Mouse (Mus musculus): ENCODE measurements around the gene Csnk1g1. TPM values are rescaled to one million over a fixed set of nuclear protein-coding genes. Genes with fewer than 3 reads are reported as not detected.

Csnk1g1 gene
- 22.3 and 26.6 TPM in 2 replicates for polyA plus RNA-seq (2015; fragmentation: Nextera tagmentation; extraction: Ambion mirVana)

GRCm38 (mm10) chr9:65908394-65909300 is at the start of gene Csnk1g1, which contains the start of gene Trip4:
Gene Csnk1g1 (plus strand): TSS chr9:65908924.
Gene Trip4 (minus strand): TSS chr9:65908794.
- peak within 1 kb of the TSS; percentile 90 for H3K27ac ChIP-seq (replicated peaks)
- peak within 1 kb of the TSS; percentile 89 for H3K4me2 ChIP-seq
- WGBS, result under 1% methylated on average over 38 of the region's 38 CpGs
- peak within 1 kb of the TSS; percentile 84 for H3K4me3 ChIP-seq
- H3K36me3 ChIP-seq, result 0 out of 2 replicates have a peak, but pooled peaks cover 4% of the 10 kb centered on the region
- H3K9me3 ChIP-seq, result no peaks in the 10 kb centered on the region
- peaks cover 19% of the 10 kb centered on the region for H3K4me1 ChIP-seq (replicated peaks)
- peak; percentile 99 for ATAC-seq (ENCODE audit: low read depth)
- no peaks in the 10 kb centered on the region for H3K27me3 ChIP-seq
- peak within 1 kb of the TSS; percentile 87 for H3K9ac ChIP-seq

- H3K36me3 ChIP-seq, result peaks cover 65% of the 10 kb centered on the region
- H3K9me3 ChIP-seq, result no peaks in the 10 kb centered on the region
- ATAC-seq (ENCODE audit: low read depth), result no peak
- no peak overlapping the region for H3K27ac ChIP-seq (replicated peaks)
- H3K4me1 ChIP-seq (replicated peaks), result no peaks in the 10 kb centered on the region
- no peak overlapping the region for H3K4me3 ChIP-seq
- 69% methylated on average over 1 of the region's 1 CpGs for WGBS
- no peak overlapping the region for H3K4me2 ChIP-seq
- H3K9ac ChIP-seq, result no peak overlapping the region
- no peaks in the 10 kb centered on the region for H3K27me3 ChIP-seq
These were observed 49.1 kb upstream of the Csnk1g1 start for GRCm38 (mm10) chr9:65859656-65860055.

- peak overlapping the region; percentile 73 for H3K27ac ChIP-seq (replicated peaks)
- no peaks in the 10 kb centered on the region for H3K27me3 ChIP-seq
- peak overlapping the region; percentile 66 for H3K4me2 ChIP-seq
- H3K4me1 ChIP-seq (replicated peaks), result peaks cover 14% of the 10 kb centered on the region
- H3K9ac ChIP-seq, result peak overlapping the region; percentile 78
- H3K9me3 ChIP-seq, result no peaks in the 10 kb centered on the region
- H3K36me3 ChIP-seq, result peaks cover 9% of the 10 kb centered on the region; the same call in 1 of the 2 replicates
- ATAC-seq (ENCODE audit: low read depth), result peak; percentile 96
- under 1% methylated on average over 37 of the region's 37 CpGs for WGBS
- peak overlapping the region; percentile 66 for H3K4me3 ChIP-seq
These were observed 24.0 kb upstream of the Csnk1g1 start for GRCm38 (mm10) chr9:65884564-65885315.

- Histone ChIP-seq H3K27ac (replicated peaks) (no peak within 1 kb of the TSS), H3K9me3 (no peaks in the 10 kb centered on the region), H3K4me2 (peak within 1 kb of the TSS; percentile 83), H3K4me3 (peak within 1 kb of the TSS; percentile 47), H3K36me3 (peaks cover 12% of the 10 kb centered on the region), H3K4me1 (replicated peaks) (peaks cover 25% of the 10 kb centered on the region), H3K9ac (peak within 1 kb of the TSS; percentile 60), H3K27me3 (no peaks in the 10 kb centered on the region)
- ATAC-seq (ENCODE audit: low read depth), result peak; percentile 91
- 0% methylated on average over 21 of the region's 21 CpGs for WGBS
These were observed 18.5 kb upstream of the Csnk1g1 start, which contains the start of gene Pclaf for GRCm38 (mm10) chr9:65890143-65890628. Gene Pclaf (plus strand): TSS chr9:65890237.

- no peak for ATAC-seq (ENCODE audit: low read depth)
These were observed 17.6 kb upstream of the Csnk1g1 start for GRCm38 (mm10) chr9:65891126-65891525.

GRCm38 (mm10) chr9:65896977-65897376 is 11.7 kb upstream of the Csnk1g1 start:
- no peaks in the 10 kb centered on the region for H3K27me3 ChIP-seq

More at GRCm38 (mm10) chr9:65891126-65891525, 17.6 kb upstream of the Csnk1g1 start:
- Histone ChIP-seq H3K4me1 (replicated peaks) (peaks cover 19% of the 10 kb centered on the region), H3K27ac (replicated peaks) (no peak overlapping the region), H3K27me3 (no peaks in the 10 kb centered on the region), H3K9me3 (no peaks in the 10 kb centered on the region), H3K4me2 (peak overlapping the region; percentile 83), H3K9ac (peak overlapping the region; percentile 60; the same call in 1 of the 2 replicates), H3K36me3 (peaks cover 15% of the 10 kb centered on the region), H3K4me3 (peak overlapping the region; percentile 47)
- WGBS, result under 1% methylated on average over 5 of the region's 5 CpGs

GRCm38 (mm10) chr9:65902879-65903278 is 5.8 kb upstream of the Csnk1g1 start:
- H3K4me2 ChIP-seq, result no peak overlapping the region
- peaks cover 6% of the 10 kb centered on the region for H3K4me1 ChIP-seq (replicated peaks)
- 0 out of 2 replicates have a peak, but pooled peaks cover 4% of the 10 kb centered on the region for H3K36me3 ChIP-seq
- no peak overlapping the region for H3K4me3 ChIP-seq
- H3K27ac ChIP-seq (replicated peaks), result no peak overlapping the region
- WGBS, result 92% methylated on average over 3 of the region's 3 CpGs
- no peaks in the 10 kb centered on the region for H3K9me3 ChIP-seq
- H3K27me3 ChIP-seq, result no peaks in the 10 kb centered on the region
- ATAC-seq (ENCODE audit: low read depth), result no peak
- H3K9ac ChIP-seq, result no peak overlapping the region

More at GRCm38 (mm10) chr9:65896977-65897376, 11.7 kb upstream of the Csnk1g1 start:
- Histone ChIP-seq H3K36me3 (peaks cover 23% of the 10 kb centered on the region), H3K4me1 (replicated peaks) (no peaks in the 10 kb centered on the region), H3K4me3 (no peak overlapping the region), H3K27ac (replicated peaks) (no peak overlapping the region), H3K9ac (no peak overlapping the region), H3K9me3 (no peaks in the 10 kb centered on the region), H3K4me2 (no peak overlapping the region)
- WGBS, result 91% methylated on average over 2 of the region's 2 CpGs
- no peak for ATAC-seq (ENCODE audit: low read depth)

GRCm38 (mm10) chr9:65903419-65903818 is 5.3 kb upstream of the Csnk1g1 start:
- no peak for ATAC-seq (ENCODE audit: low read depth)
- Histone ChIP-seq H3K4me2 (no peak overlapping the region), H3K4me1 (replicated peaks) (peaks cover 8% of the 10 kb centered on the region), H3K36me3 (0 out of 2 replicates have a peak, but pooled peaks cover 4% of the 10 kb centered on the region), H3K9me3 (no peaks in the 10 kb centered on the region), H3K27me3 (no peaks in the 10 kb centered on the region), H3K4me3 (no peak overlapping the region), H3K9ac (no peak overlapping the region), H3K27ac (replicated peaks) (no peak overlapping the region)

- Histone ChIP-seq H3K4me1 (replicated peaks) (peaks cover 19% of the 10 kb centered on the region), H3K9me3 (no peaks in the 10 kb centered on the region), H3K4me3 (peak overlapping the region; percentile 84), H3K27ac (replicated peaks) (peak overlapping the region; percentile 90), H3K36me3 (0 out of 2 replicates have a peak, but pooled peaks cover 4% of the 10 kb centered on the region), H3K4me2 (peak overlapping the region; percentile 89), H3K27me3 (no peaks in the 10 kb centered on the region), H3K9ac (peak overlapping the region; percentile 87)
- ATAC-seq (ENCODE audit: low read depth), result peak; percentile 68
- WGBS, result under 1% methylated on average over 34 of the region's 34 CpGs
These were observed 627 bp downstream of the Csnk1g1 start for GRCm38 (mm10) chr9:65909301-65909801.

GRCm38 (mm10) chr9:65909837-65910236 is 1.1 kb downstream of the Csnk1g1 start:
- Histone ChIP-seq H3K9ac (peak overlapping the region; percentile 87), H3K27me3 (no peaks in the 10 kb centered on the region), H3K9me3 (no peaks in the 10 kb centered on the region), H3K27ac (replicated peaks) (peak overlapping the region; percentile 90; the same call in 1 of the 2 replicates), H3K4me1 (replicated peaks) (peaks cover 19% of the 10 kb centered on the region), H3K4me3 (peak overlapping the region; percentile 84), H3K4me2 (peak overlapping the region; percentile 89), H3K36me3 (0 out of 2 replicates have a peak, but pooled peaks cover 4% of the 10 kb centered on the region)
- no peak for ATAC-seq (ENCODE audit: low read depth)
- 9% methylated on average over 4 of the region's 4 CpGs for WGBS

GRCm38 (mm10) chr9:65913976-65914375 is 5.3 kb downstream of the Csnk1g1 start:
- ATAC-seq (ENCODE audit: low read depth), result no peak
- peaks cover 11% of the 10 kb centered on the region for H3K4me1 ChIP-seq (replicated peaks)
- no peak overlapping the region for H3K9ac ChIP-seq
- no peaks in the 10 kb centered on the region for H3K36me3 ChIP-seq
- no peak overlapping the region for H3K4me2 ChIP-seq
- no peak overlapping the region for H3K4me3 ChIP-seq
- 71% methylated on average over 2 of the region's 2 CpGs for WGBS
- H3K9me3 ChIP-seq, result no peaks in the 10 kb centered on the region
- no peaks in the 10 kb centered on the region for H3K27me3 ChIP-seq
- no peak overlapping the region for H3K27ac ChIP-seq (replicated peaks)

Data from neural tube, embryonic 13.5 days (tissue).